ENCODE assay signal across 12 mouse cellular contexts in genomic region chr3:88148354-88148753, GRCm38 (mm10). TPM values are rescaled to one million over a fixed set of nuclear protein-coding genes. Genes with fewer than 3 reads are reported as not detected.
A peak's percentile ranks its signal among the peaks of the same experiment; 100 is the strongest.
DNase-seq lines count a peak whose midpoint lies in the region; ATAC-seq lines count a peak whose summit lies in the region.
"Had no signal": no experiment of that assay in that cellular context is flagged by ENCODE, and none has a peak within 500 bp of the region (broad histone marks: within the 10 kb centered on the region; RNA-seq: fewer than 3 reads in every experiment).

No protein-coding gene starts in this region.

- no peaks in the 10 kb centered on the region for H3K9me3 ChIP-seq in erythroblast, embryonic 14.5 days (ENCODE audit: control insufficient read depth, low read length)
- no peaks in the 10 kb centered on the region for H3K9me3 ChIP-seq in liver, embryonic 11.5 days (ENCODE audit: control insufficient read depth, low read length)
- H3K9me3 ChIP-seq in liver, embryonic 13.5 days (replicated peaks), result no peaks in the 10 kb centered on the region
- H3K9me3 ChIP-seq in stomach, embryonic 14.5 days (ENCODE audit: control insufficient read depth, low read depth, low read length), result no peaks in the 10 kb centered on the region
- H3K9me3 ChIP-seq: lung, embryonic 15.5 days; neural tube, embryonic 13.5 days had no signal

- no peak for ATAC-seq in erythroblast, adult 5-6 weeks (replicated peaks; ENCODE audit: low FRiP score, poor library complexity, severe bottlenecking)
- ATAC-seq in liver, embryonic 11.5 days (replicated peaks; ENCODE audit: low FRiP score), result no peak
- ATAC-seq in liver, embryonic 13.5 days (ENCODE audit: low read depth), result no peak
- ATAC-seq in stomach, embryonic 14.5 days (ENCODE audit: insufficient number of reproducible peaks, insufficient read depth, low FRiP score, low read depth), result no peak

- 70% methylated on average over 5 of the region's 5 CpGs for WGBS in liver, embryonic 11.5 days
- WGBS in liver, embryonic 13.5 days (ENCODE audit: insufficient replicate concordance), result 53% methylated on average over 5 of the region's 5 CpGs
- WGBS in stomach, embryonic 14.5 days, result 89% methylated on average over 5 of the region's 5 CpGs

- H3K4me1 ChIP-seq in erythroblast, embryonic 14.5 days (ENCODE audit: control insufficient read depth), result peaks cover 84% of the 10 kb centered on the region
- peaks cover 80% of the 10 kb centered on the region for H3K4me1 ChIP-seq in liver, embryonic 11.5 days (replicated peaks; ENCODE audit: control insufficient read depth, insufficient read depth, low read length)
- peaks cover 97% of the 10 kb centered on the region for H3K4me1 ChIP-seq in liver, embryonic 13.5 days (replicated peaks)
- H3K4me1 ChIP-seq in stomach, embryonic 14.5 days (ENCODE audit: control insufficient read depth, insufficient read depth, low read length), result peaks cover 71% of the 10 kb centered on the region

- no peaks in the 10 kb centered on the region for H3K27me3 ChIP-seq in erythroblast, embryonic 14.5 days (ENCODE audit: control insufficient read depth)
- H3K27me3 ChIP-seq in liver, embryonic 11.5 days (replicated peaks; ENCODE audit: control insufficient read depth, insufficient read depth, low read length), result no peaks in the 10 kb centered on the region
- H3K27me3 ChIP-seq in liver, embryonic 13.5 days, result no peaks in the 10 kb centered on the region
- H3K27me3 ChIP-seq in stomach, embryonic 14.5 days (ENCODE audit: control insufficient read depth, insufficient read depth, low read length), result no peaks in the 10 kb centered on the region
- H3K27me3 ChIP-seq: lung, embryonic 15.5 days; neural tube, embryonic 13.5 days had no signal

- DNase-seq in liver, embryonic 11.5 days (ENCODE audit: low spot score), result no peak
- no peak for DNase-seq in liver
- DNase-seq in liver, embryonic 13.5 days, result no peak
- DNase-seq in kidney, adult 8-10 months, result no peak
- no peak for DNase-seq in urinary bladder, adult 18-20 months (ENCODE audit: low spot score in 2 of 2)
- DNase-seq: kidney, postnatal 10 days; thymus, postnatal 25 days had no signal

- H3K4me3 ChIP-seq in erythroblast, embryonic 14.5 days (replicated peaks), result peak overlapping the region; percentile 22
- H3K4me3 ChIP-seq in liver, embryonic 11.5 days (ENCODE audit: low read depth, low read length), result no peak overlapping the region
- no peak overlapping the region for H3K4me3 ChIP-seq in liver, embryonic 13.5 days (replicated peaks)
- no peak overlapping the region for H3K4me3 ChIP-seq in stomach, embryonic 14.5 days (ENCODE audit: low read depth, low read length)
- H3K4me3 ChIP-seq: lung, embryonic 15.5 days; neural tube, embryonic 13.5 days had no signal

- H3K4me2 ChIP-seq in liver, embryonic 11.5 days, result peak overlapping the region; percentile 15; the same call in 1 of the 2 replicates
- 0 out of 2 replicates have a peak overlapping the region, but pooled peaks have one; percentile 33 for H3K4me2 ChIP-seq in liver, embryonic 13.5 days
- no peak overlapping the region for H3K4me2 ChIP-seq in stomach, embryonic 14.5 days (replicated peaks; ENCODE audit: low read depth, low read length)

- no peak overlapping the region for H3K9ac ChIP-seq in liver, embryonic 11.5 days (ENCODE audit: low read depth, low read length)
- no peak overlapping the region; the same call in 1 of the 2 replicates for H3K9ac ChIP-seq in liver, embryonic 13.5 days
- H3K9ac ChIP-seq in stomach, embryonic 14.5 days (replicated peaks; ENCODE audit: low read depth, low read length), result no peak overlapping the region
- H3K9ac ChIP-seq: lung, embryonic 15.5 days had no signal

- peak overlapping the region; percentile 66; the same call in 1 of the 2 replicates for H3K27ac ChIP-seq in liver, embryonic 11.5 days (ENCODE audit: low read depth, low read length)
- H3K27ac ChIP-seq in liver, embryonic 13.5 days, result peak overlapping the region; percentile 55
- H3K27ac ChIP-seq in stomach, embryonic 14.5 days (ENCODE audit: low read length), result peak overlapping the region; percentile 15; the same call in 1 of the 2 replicates

- peaks cover 50% of the 10 kb centered on the region for H3K36me3 ChIP-seq in erythroblast, embryonic 14.5 days (ENCODE audit: control insufficient read depth)
- no peaks in the 10 kb centered on the region for H3K36me3 ChIP-seq in liver, embryonic 11.5 days (ENCODE audit: control insufficient read depth, insufficient read depth, low read length)
- peaks cover 6% of the 10 kb centered on the region; the same call in 1 of the 2 replicates for H3K36me3 ChIP-seq in liver, embryonic 13.5 days
- no peaks in the 10 kb centered on the region for H3K36me3 ChIP-seq in stomach, embryonic 14.5 days (ENCODE audit: control insufficient read depth, insufficient read depth, low read length)
- H3K36me3 ChIP-seq: lung, embryonic 15.5 days; neural tube, embryonic 13.5 days had no signal

RNA-seq across cellular contexts. Expression of gene Mef2d, which starts 6.2 kb away (rescaled TPM):
- 2.6 and 3.4 TPM in 2 replicates for polyA plus RNA-seq in erythroblast, embryonic 14.5 days (2012)
- 38.2 and 38.7 TPM in 2 replicates for total RNA-seq in erythroblast, adult 5-6 weeks (2015; ENCODE audit: low replicate concordance)
- total RNA-seq in erythroblast, adult 5-6 weeks (2017; ENCODE audit: low replicate concordance), result 11.3 and 19.8 TPM in 2 replicates
- polyA plus RNA-seq in liver, embryonic 11.5 days (2014; fragmentation: Nextera tagmentation; extraction: Ambion mirVana), result 27.6 and 28.0 TPM in 2 replicates
- 5.5 and 7.5 TPM in 2 replicates for polyA plus RNA-seq in liver, embryonic 13.5 days (2015; fragmentation: Nextera tagmentation; extraction: Ambion mirVana)
- 19.5 and 20.1 TPM in 2 replicates for polyA plus RNA-seq in stomach, embryonic 14.5 days (2014; fragmentation: Nextera tagmentation; extraction: Ambion mirVana)

Comparison
In these comparisons a context has a peak if more than half of its experiments do, and no peak if none do; other contexts are left out.
1. H3K27ac ChIP-seq: peak in every context shown above with its lines; median percentile 66 in liver, embryonic 11.5 days; 55 in liver, embryonic 13.5 days; 15 in stomach, embryonic 14.5 days.